In genomic region chr10:37194798-37195453, GRCm38 (mm10) we compare ENCODE assay signal across 10 mouse cellular contexts. TPM values are rescaled to one million over a fixed set of nuclear protein-coding genes. Genes with fewer than 3 reads are reported as not detected.
DNase-seq lines count a peak whose midpoint lies in the region; ATAC-seq lines count a peak whose summit lies in the region.
"Had no signal": no experiment of that assay in that cellular context is flagged by ENCODE, and none has a peak within 500 bp of the region (broad histone marks: within the 10 kb centered on the region; RNA-seq: fewer than 3 reads in every experiment).

No protein-coding gene starts in this region.

- ATAC-seq in heart, embryonic 14.5 days (ENCODE audit: insufficient number of reproducible peaks, insufficient read depth, low FRiP score, low read depth) = no peak
- ATAC-seq in hematopoietic stem cell, adult 5-6 weeks (replicated peaks in 1 of 2; ENCODE audit: insufficient read depth in 1 of 2, low FRiP score in 2 of 2, low TSS enrichment in 1 of 2, low read depth in 1 of 2, poor library complexity in 2 of 2, severe bottlenecking in 2 of 2) = peak; percentile 79 to 86
- ATAC-seq in stomach, embryonic 14.5 days (ENCODE audit: insufficient number of reproducible peaks, insufficient read depth, low FRiP score, low read depth) = no peak
- ATAC-seq in cerebellum, adult (ENCODE audit: insufficient number of reproducible peaks, low FRiP score, low TSS enrichment) = no peak
- no peak for ATAC-seq in midbrain, embryonic 11.5 days (ENCODE audit: low FRiP score)
- no peak for ATAC-seq in megakaryocyte-erythroid progenitor cell, adult 5-6 weeks (replicated peaks; ENCODE audit: low FRiP score, low TSS enrichment, poor library complexity, severe bottlenecking)
- ATAC-seq: forebrain, embryonic 16.5 days had no signal

- no peak overlapping the region for H3K4me3 ChIP-seq in heart, embryonic 14.5 days (ENCODE audit: control insufficient read depth in 1 of 2, insufficient read depth in 1 of 2, low read depth in 1 of 2, low read length in 2 of 2)
- H3K4me3 ChIP-seq in heart, embryonic 10.5 days = no peak overlapping the region
- no peak overlapping the region for H3K4me3 ChIP-seq in stomach, embryonic 14.5 days (ENCODE audit: low read depth, low read length)
- H3K4me3 ChIP-seq in midbrain, embryonic 11.5 days (ENCODE audit: low read depth, low read length) = no peak overlapping the region
- H3K4me3 ChIP-seq: neural tube, embryonic 13.5 days had no signal

- H3K4me1 ChIP-seq in heart, embryonic 14.5 days (ENCODE audit: control insufficient read depth in 2 of 2, insufficient read depth in 2 of 2, low read length in 2 of 2) = 0 out of 4 replicates have a peak, but pooled peaks cover 0 to 3% of the 10 kb centered on the region in 2 experiments
- no peaks in the 10 kb centered on the region for H3K4me1 ChIP-seq in heart, embryonic 10.5 days
- H3K4me1 ChIP-seq in stomach, embryonic 14.5 days (ENCODE audit: control insufficient read depth, insufficient read depth, low read length) = peaks cover 9% of the 10 kb centered on the region; the same call in 1 of the 2 replicates
- no peaks in the 10 kb centered on the region for H3K4me1 ChIP-seq in midbrain, embryonic 11.5 days (ENCODE audit: control insufficient read depth, insufficient read depth, low read length)
- H3K4me1 ChIP-seq: neural tube, embryonic 13.5 days had no signal

- DNase-seq in heart, embryonic 10.5 days (ENCODE audit: low spot score) = no peak
- peak; percentile 42 for DNase-seq in c-Kit-positive CD71-negative TER-119-negative erythroid progenitor cells, embryonic 14.5 days (ENCODE audit: low read depth)
- no peak for DNase-seq in midbrain, embryonic 11.5 days (ENCODE audit: low spot score, missing footprints)

- H3K9me3 ChIP-seq in heart, embryonic 14.5 days (ENCODE audit: control insufficient read depth, low read length) = no peaks in the 10 kb centered on the region
- H3K9me3 ChIP-seq in heart, embryonic 10.5 days = no peaks in the 10 kb centered on the region
- no peaks in the 10 kb centered on the region for H3K9me3 ChIP-seq in stomach, embryonic 14.5 days (ENCODE audit: control insufficient read depth, low read depth, low read length)
- H3K9me3 ChIP-seq in midbrain, embryonic 11.5 days (ENCODE audit: control insufficient read depth, low read length) = no peaks in the 10 kb centered on the region
- H3K9me3 ChIP-seq: neural tube, embryonic 13.5 days had no signal

- no peaks in the 10 kb centered on the region for H3K27me3 ChIP-seq in heart, embryonic 14.5 days (ENCODE audit: control insufficient read depth, insufficient read depth, low read length)
- H3K27me3 ChIP-seq in heart, embryonic 10.5 days (ENCODE audit: insufficient read depth, poor library complexity, severe bottlenecking) = no peaks in the 10 kb centered on the region
- no peaks in the 10 kb centered on the region for H3K27me3 ChIP-seq in stomach, embryonic 14.5 days (ENCODE audit: control insufficient read depth, insufficient read depth, low read length)
- H3K27me3 ChIP-seq in midbrain, embryonic 11.5 days (ENCODE audit: control insufficient read depth, insufficient read depth, low read length) = no peaks in the 10 kb centered on the region
- H3K27me3 ChIP-seq: neural tube, embryonic 13.5 days had no signal

- H3K27ac ChIP-seq in heart, embryonic 14.5 days (replicated peaks in 1 of 2; ENCODE audit: control insufficient read depth in 1 of 2, insufficient read depth in 1 of 2, low read depth in 2 of 2, low read length in 2 of 2) = peak overlapping the region; percentile 25 to 41; a peak in 3 of 4 replicates
- no peak overlapping the region for H3K27ac ChIP-seq in heart, embryonic 10.5 days
- H3K27ac ChIP-seq in stomach, embryonic 14.5 days (ENCODE audit: low read length) = peak overlapping the region; percentile 86
- no peak overlapping the region for H3K27ac ChIP-seq in midbrain, embryonic 11.5 days (ENCODE audit: low read depth, low read length)
- H3K27ac ChIP-seq: neural tube, embryonic 13.5 days had no signal

- no peak overlapping the region for H3K4me2 ChIP-seq in heart, embryonic 14.5 days (ENCODE audit: low read length)
- no peak overlapping the region for H3K4me2 ChIP-seq in stomach, embryonic 14.5 days (replicated peaks; ENCODE audit: low read depth, low read length)
- H3K4me2 ChIP-seq in midbrain, embryonic 11.5 days = no peak overlapping the region
- H3K4me2 ChIP-seq: neural tube, embryonic 13.5 days had no signal

- H3K36me3 ChIP-seq in heart, embryonic 14.5 days (ENCODE audit: control insufficient read depth, insufficient read depth, low read length) = no peaks in the 10 kb centered on the region
- no peaks in the 10 kb centered on the region for H3K36me3 ChIP-seq in heart, embryonic 10.5 days
- no peaks in the 10 kb centered on the region for H3K36me3 ChIP-seq in stomach, embryonic 14.5 days (ENCODE audit: control insufficient read depth, insufficient read depth, low read length)
- no peaks in the 10 kb centered on the region for H3K36me3 ChIP-seq in midbrain, embryonic 11.5 days (ENCODE audit: control insufficient read depth, insufficient read depth, low read length)
- H3K36me3 ChIP-seq: neural tube, embryonic 13.5 days had no signal

- WGBS in heart, embryonic 14.5 days = 83% methylated on average over 13 of the region's 13 CpGs
- WGBS in heart, embryonic 10.5 days = 89% methylated on average over 13 of the region's 13 CpGs
- WGBS in stomach, embryonic 14.5 days = 88% methylated on average over 13 of the region's 13 CpGs
- 90% methylated on average over 13 of the region's 13 CpGs for WGBS in midbrain, embryonic 11.5 days

- H3K9ac ChIP-seq in heart, embryonic 14.5 days (ENCODE audit: low read length) = no peak overlapping the region
- H3K9ac ChIP-seq in stomach, embryonic 14.5 days (replicated peaks; ENCODE audit: low read depth, low read length) = no peak overlapping the region
- H3K9ac ChIP-seq in midbrain, embryonic 11.5 days (ENCODE audit: low read length) = no peak overlapping the region
- H3K9ac ChIP-seq: neural tube, embryonic 13.5 days had no signal

RNA-seq across cellular contexts. Expression of gene Marcks, which starts 56.2 kb away (rescaled TPM):
- polyA plus RNA-seq in heart, embryonic 14.5 days (2014; fragmentation: Nextera tagmentation; extraction: Ambion mirVana) = 92.2 and 96.5 TPM in 2 replicates
- polyA plus RNA-seq in heart, embryonic 10.5 days (2016; fragmentation: Nextera tagmentation; extraction: Ambion mirVana) = 43.5 and 74.2 TPM in 2 replicates
- 20.0 and 21.8 TPM in 2 replicates for total RNA-seq in hematopoietic stem cell, adult 5-6 weeks (2017)
- 188 and 209 TPM in 2 replicates for polyA plus RNA-seq in stomach, embryonic 14.5 days (2014; fragmentation: Nextera tagmentation; extraction: Ambion mirVana)
- 410 and 445 TPM in 2 replicates for polyA plus RNA-seq in midbrain, embryonic 11.5 days (2014; fragmentation: Nextera tagmentation; extraction: Ambion mirVana)
- total RNA-seq in megakaryocyte-erythroid progenitor cell, adult 5-6 weeks (2014; fragmentation: Nextera tagmentation) = 1.1 and 2.2 TPM in 2 replicates
- 2.0 and 3.6 TPM in 2 replicates for total RNA-seq in megakaryocyte-erythroid progenitor cell, adult 5-6 weeks (2017)

Comparison
In these comparisons a context has a peak if more than half of its experiments do, and no peak if none do; other contexts are left out.
1. H3K27ac ChIP-seq: peak in heart, embryonic 14.5 days (2 of 2) and stomach, embryonic 14.5 days (single experiment); none in heart, embryonic 10.5 days (single experiment) and midbrain, embryonic 11.5 days (single experiment).
2. ATAC-seq: peak in hematopoietic stem cell, adult 5-6 weeks (2 of 2); none in heart, embryonic 14.5 days (single experiment), stomach, embryonic 14.5 days (single experiment), cerebellum, adult (single experiment), midbrain, embryonic 11.5 days (single experiment) and megakaryocyte-erythroid progenitor cell, adult 5-6 weeks (single experiment).